Mouse (Mus musculus): Measurements from ENCODE around the gene Olfr1080.

DNA sequence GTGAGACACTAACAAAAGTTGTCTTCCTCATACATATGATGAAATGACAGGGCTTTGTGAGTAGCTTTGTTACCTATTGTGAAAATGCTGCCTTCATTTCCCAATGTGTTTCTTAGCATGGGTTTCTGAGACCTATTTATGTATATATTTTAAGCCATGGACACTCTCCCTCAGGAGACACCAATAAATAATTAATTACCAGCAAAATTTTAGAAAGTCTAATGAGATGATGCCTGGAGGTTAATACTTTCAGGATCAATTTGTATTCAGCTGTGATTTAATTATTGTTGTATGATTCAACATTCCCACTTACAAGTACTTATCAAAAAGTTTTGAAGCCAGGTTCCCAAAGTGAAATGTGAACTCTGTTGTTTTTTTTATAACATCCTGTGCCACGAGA, 15.7 kb downstream of the Olfr1080 start, which contains the start of gene Olfr1079:
- no peak for TF ChIP-seq POLR2A (IDR thresholded peaks at IDR 0.05; ENCODE audit: borderline replicate concordance, low read depth, low read length)
- no peak for TF ChIP-seq CTCF (IDR thresholded peaks at IDR 0.05; ENCODE audit: low read depth, low read length)

Data from bone marrow macrophage, adult 2 months (primary cell).